Mouse (Mus musculus) limb, embryonic 13.5 days (tissue): Measurements from ENCODE around the gene Slc25a16. TPM values are rescaled to one million over a fixed set of nuclear protein-coding genes. Genes with fewer than 3 reads are reported as not detected.
"Not testable (repeated sequence)": the region's sequence is repeated elsewhere in the genome, so short reads cannot be mapped to it uniquely, and the experiment has no call there.

Experiments
- ATAC-seq: fragments of 200-750 bp; cut with Nextera tagmentation; 2 replicates; pipeline ENCODE4 v1.8.0; 2017; ENCODE audit warnings: low read depth, moderate number of reproducible peaks, moderate TSS enrichment; ENCODE audit not compliant: low FRiP score
- H3K27ac ChIP-seq: fragments of 300-500 bp; sonication (generic); 2 replicates; pipeline ENCODE4 v1.5.1; 2015; ENCODE audit warnings: inconsistent platforms, mild to moderate bottlenecking, moderate library complexity
- H3K27me3 ChIP-seq: fragments of 300-500 bp; sonication (generic); 2 replicates; pipeline ENCODE4 v1.6.1; 2015; ENCODE audit warnings: mild to moderate bottlenecking, inconsistent platforms
- H3K36me3 ChIP-seq: fragments of 300-500 bp; sonication (generic); 2 replicates; pipeline ENCODE4 v1.6.1; 2015; ENCODE audit warnings: inconsistent platforms, mild to moderate bottlenecking, moderate library complexity
- H3K4me1 ChIP-seq: fragments of 300-500 bp; sonication (generic); 2 replicates; pipeline ENCODE4 v1.6.1; 2015; ENCODE audit warnings: inconsistent platforms
- H3K4me2 ChIP-seq: fragments of 300-500 bp; sonication (generic); replicated peaks from 2 replicates; pipeline ENCODE4 v1.6.1; 2015; ENCODE audit warnings: inconsistent platforms, mild to moderate bottlenecking, moderate library complexity
- H3K4me3 ChIP-seq: fragments of 300-500 bp; sonication (generic); 2 replicates; pipeline ENCODE4 v1.5.1; 2015; ENCODE audit warnings: moderate library complexity, mild to moderate bottlenecking, inconsistent platforms
- H3K9ac ChIP-seq: fragments of 300-500 bp; sonication (generic); 2 replicates; pipeline ENCODE4 v1.6.1; 2015; ENCODE audit warnings: mild to moderate bottlenecking, inconsistent platforms
- H3K9me3 ChIP-seq: fragments of 300-500 bp; sonication (generic); 2 replicates; pipeline ENCODE4 v1.6.1; 2016; ENCODE audit warnings: inconsistent platforms
- WGBS: fragments of 180-500 bp; shearing (Covaris S2); methylation state at CpG from one replicate; pipeline ENCODE4 v1.1.7; 2015; 5-methylcytosine and 5-hydroxymethylcytosine counted together
- polyA plus RNA-seq: library from polyadenylated mRNA; unstranded; fragments of >200 nt; fragmentation: Nextera tagmentation; extraction: Ambion mirVana; gene quantifications from 2 replicates; pipeline ENCODE4 v1.2.1, GENCODE M21; 2015

The Slc25a16 gene
- polyA plus RNA-seq, 1 experiment from 2014 or later: 12.0 TPM

- H3K9me3 ChIP-seq: no peaks in the 10 kb centered on the region
- no peak overlapping the region for H3K4me3 ChIP-seq
- no peak overlapping the region for H3K27ac ChIP-seq
- 21% methylated on average over 4 of the region's 4 CpGs for WGBS
- no peaks in the 10 kb centered on the region for H3K36me3 ChIP-seq
- no peak for ATAC-seq
- H3K4me1 ChIP-seq: no peaks in the 10 kb centered on the region
- H3K27me3 ChIP-seq: no peaks in the 10 kb centered on the region
- no peak overlapping the region for H3K9ac ChIP-seq
- H3K4me2 ChIP-seq: no peak overlapping the region
Measured at GRCm38 (mm10) chr10:62892549-62893232, 27.7 kb upstream of the Slc25a16 start.

- Histone ChIP-seq H3K36me3 (no peaks in the 10 kb centered on the region), H3K9me3 (no peaks in the 10 kb centered on the region), H3K4me3 (no peak overlapping the region), H3K27ac (no peak overlapping the region), H3K27me3 (no peaks in the 10 kb centered on the region), H3K9ac (no peak overlapping the region), H3K4me1 (no peaks in the 10 kb centered on the region), H3K4me2 (no peak overlapping the region)
- WGBS: 68% methylated on average over 6 of the region's 6 CpGs
- ATAC-seq: no peak
Measured at GRCm38 (mm10) chr10:62893356-62893884, 27.0 kb upstream of the Slc25a16 start.

GRCm38 (mm10) chr10:62894447-62894846 lies 26.0 kb upstream of the Slc25a16 start:
- Histone ChIP-seq H3K27ac (no peak overlapping the region), H3K9me3 (no peaks in the 10 kb centered on the region), H3K36me3 (no peaks in the 10 kb centered on the region), H3K4me2 (no peak overlapping the region), H3K4me3 (no peak overlapping the region), H3K4me1 (no peaks in the 10 kb centered on the region), H3K27me3 (no peaks in the 10 kb centered on the region), H3K9ac (no peak overlapping the region)
- ATAC-seq: no peak
- WGBS: 79% methylated on average over 3 of the region's 3 CpGs

GRCm38 (mm10) chr10:62895386-62895785 lies 25.0 kb upstream of the Slc25a16 start:
- H3K36me3 ChIP-seq: no peaks in the 10 kb centered on the region
- no peaks in the 10 kb centered on the region for H3K4me1 ChIP-seq
- H3K27ac ChIP-seq: no peak overlapping the region
- no peaks in the 10 kb centered on the region for H3K27me3 ChIP-seq
- H3K9me3 ChIP-seq: no peaks in the 10 kb centered on the region
- H3K9ac ChIP-seq: no peak overlapping the region
- 76% methylated on average over 6 of the region's 6 CpGs for WGBS
- no peak for ATAC-seq
- no peak overlapping the region for H3K4me2 ChIP-seq
- no peak overlapping the region for H3K4me3 ChIP-seq

GRCm38 (mm10) chr10:62896035-62896434 lies 24.4 kb upstream of the Slc25a16 start:
- Histone ChIP-seq H3K4me2 (no peak overlapping the region), H3K4me3 (no peak overlapping the region), H3K27ac (no peak overlapping the region), H3K27me3 (no peaks in the 10 kb centered on the region), H3K36me3 (no peaks in the 10 kb centered on the region), H3K4me1 (no peaks in the 10 kb centered on the region), H3K9me3 (no peaks in the 10 kb centered on the region), H3K9ac (no peak overlapping the region)
- 70% methylated on average over 4 of the region's 4 CpGs for WGBS
- ATAC-seq: no peak

DNA sequence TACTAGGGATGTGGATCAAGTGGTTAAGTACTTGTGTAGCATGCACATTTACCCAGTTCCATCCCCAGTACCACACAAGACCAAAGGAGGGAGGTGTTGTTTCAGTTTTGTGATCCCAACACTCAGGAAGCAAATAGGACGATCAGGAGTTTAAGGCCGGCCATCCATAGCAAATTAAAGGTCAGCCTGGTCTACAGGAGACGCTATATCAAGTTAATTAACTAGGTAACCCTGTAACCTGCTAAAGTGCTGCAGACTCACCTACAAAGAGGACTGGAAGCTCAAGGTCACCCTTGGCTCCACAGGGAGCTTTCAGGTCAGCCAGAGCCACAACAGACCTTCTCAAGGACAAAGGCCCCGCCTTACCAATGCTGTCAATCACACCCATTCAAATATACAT lies 23.7 kb upstream of the Slc25a16 start:
- no peak for ATAC-seq
- Histone ChIP-seq H3K9ac (no peak overlapping the region), H3K4me2 (no peak overlapping the region), H3K27ac (no peak overlapping the region), H3K27me3 (no peaks in the 10 kb centered on the region), H3K4me3 (no peak overlapping the region), H3K36me3 (no peaks in the 10 kb centered on the region), H3K4me1 (no peaks in the 10 kb centered on the region), H3K9me3 (no peaks in the 10 kb centered on the region)
- WGBS: 58% methylated on average over 4 of the region's 4 CpGs

- Histone ChIP-seq H3K4me3 (no peak overlapping the region), H3K9me3 (no peaks in the 10 kb centered on the region), H3K36me3 (no peaks in the 10 kb centered on the region), H3K4me1 (no peaks in the 10 kb centered on the region), H3K4me2 (no peak overlapping the region), H3K9ac (no peak overlapping the region), H3K27ac (no peak overlapping the region), H3K27me3 (no peaks in the 10 kb centered on the region)
- no peak for ATAC-seq
- WGBS: 92% methylated on average over 3 of the region's 3 CpGs
Measured at GRCm38 (mm10) chr10:62897437-62897836, 23.0 kb upstream of the Slc25a16 start.

DNA sequence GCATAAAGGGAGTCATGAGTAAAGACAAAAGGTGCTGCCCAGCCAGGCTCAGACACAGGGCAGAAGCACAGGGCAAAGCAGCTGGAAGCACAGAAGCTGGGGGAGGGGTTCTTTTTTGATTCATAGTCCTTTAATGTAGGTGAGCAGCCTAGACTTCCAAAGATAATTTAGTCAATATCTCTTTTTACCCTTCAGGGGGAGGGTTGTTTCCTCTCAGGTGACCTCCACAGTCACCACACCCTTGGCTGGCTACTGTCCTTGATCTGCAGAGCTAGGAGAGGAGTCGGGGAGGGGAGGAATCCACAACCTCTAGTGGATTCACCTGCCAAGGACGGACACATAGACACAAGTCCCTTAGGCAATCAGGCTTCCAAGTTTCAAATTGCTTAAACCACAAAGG lies 22.4 kb upstream of the Slc25a16 start:
- no peaks in the 10 kb centered on the region for H3K4me1 ChIP-seq
- ATAC-seq: no peak
- no peak overlapping the region for H3K4me2 ChIP-seq
- no peaks in the 10 kb centered on the region for H3K36me3 ChIP-seq
- WGBS: 83% methylated on average over 2 of the region's 2 CpGs
- no peaks in the 10 kb centered on the region for H3K9me3 ChIP-seq
- H3K27me3 ChIP-seq: no peaks in the 10 kb centered on the region
- H3K4me3 ChIP-seq: no peak overlapping the region
- no peak overlapping the region for H3K9ac ChIP-seq
- no peak overlapping the region for H3K27ac ChIP-seq

DNA sequence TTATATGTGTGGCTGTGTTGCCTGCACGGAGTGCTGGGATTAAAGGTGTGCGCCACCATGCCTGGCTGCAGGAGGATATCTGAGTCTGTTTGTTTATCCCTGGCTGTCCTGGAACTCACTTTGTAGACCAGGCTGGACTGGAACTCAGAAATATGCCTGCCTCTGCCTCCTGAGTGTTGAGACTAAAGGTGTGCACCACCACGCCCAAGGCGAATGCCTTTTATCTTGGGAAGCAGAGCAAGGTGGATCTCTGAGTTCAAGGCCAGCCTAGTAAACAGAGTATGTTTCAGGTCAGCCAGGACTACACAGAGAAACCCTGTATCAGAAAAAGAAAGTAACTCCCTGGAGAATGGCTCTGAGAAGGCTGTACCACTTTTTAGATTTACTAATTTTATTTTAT lies 20.3 kb upstream of the Slc25a16 start:
- no peak overlapping the region for H3K4me3 ChIP-seq
- no peaks in the 10 kb centered on the region for H3K36me3 ChIP-seq
- H3K27ac ChIP-seq: no peak overlapping the region
- H3K9ac ChIP-seq: no peak overlapping the region
- H3K27me3 ChIP-seq: no peaks in the 10 kb centered on the region
- WGBS: 94% methylated on average over 4 of the region's 4 CpGs
- no peaks in the 10 kb centered on the region for H3K9me3 ChIP-seq
- H3K4me1 ChIP-seq: no peaks in the 10 kb centered on the region
- ATAC-seq: no peak
- no peak overlapping the region for H3K4me2 ChIP-seq

DNA sequence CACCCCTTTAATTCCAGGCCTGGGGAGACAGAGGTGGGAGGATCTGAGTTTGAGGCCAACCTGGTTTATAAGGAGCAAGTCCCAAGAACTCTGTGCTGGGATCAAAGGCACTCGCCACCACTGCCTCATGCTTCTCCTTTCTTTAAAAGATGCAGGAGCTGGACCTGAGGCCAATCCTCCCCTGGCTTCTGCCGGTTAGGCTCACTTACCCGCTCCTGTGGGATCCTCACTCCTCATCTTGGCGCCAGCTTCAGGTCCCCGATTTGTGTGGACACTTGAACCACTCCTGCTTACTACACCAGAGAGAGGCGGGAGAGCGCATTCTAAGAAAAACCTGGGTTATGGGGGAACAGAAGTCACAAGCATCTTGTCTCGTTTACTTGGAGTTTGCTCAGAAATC lies 18.6 kb upstream of the Slc25a16 start:
- ATAC-seq: no peak
- 33% methylated on average over 8 of the region's 8 CpGs for WGBS
- H3K27ac ChIP-seq: no peak overlapping the region

DNA sequence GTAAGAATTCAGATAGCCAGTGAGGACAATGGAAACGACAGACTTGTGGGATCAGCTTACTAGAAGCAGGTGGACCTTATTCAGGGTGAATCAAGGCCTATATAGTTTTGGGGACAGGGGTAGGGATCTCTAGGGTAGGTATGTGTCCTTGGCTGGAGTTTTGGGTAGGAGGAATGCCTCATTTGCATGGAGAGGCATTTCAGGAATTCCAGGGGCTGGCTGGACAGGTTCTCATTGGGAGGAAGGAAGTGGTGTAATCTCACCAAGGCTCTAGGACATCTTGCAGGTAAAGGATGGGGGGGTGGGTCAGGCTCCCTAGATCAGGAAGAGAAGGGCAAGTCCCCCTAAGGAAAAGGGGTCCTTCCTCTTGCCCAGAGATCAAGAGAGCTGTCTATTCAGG lies 17.6 kb upstream of the Slc25a16 start:
- Histone ChIP-seq H3K4me2 (no peak overlapping the region), H3K4me3 (no peak overlapping the region), H3K9ac (no peak overlapping the region), H3K4me1 (no peaks in the 10 kb centered on the region), H3K27ac (no peak overlapping the region), H3K36me3 (no peaks in the 10 kb centered on the region), H3K9me3 (0 out of 2 replicates have a peak, but pooled peaks cover 2% of the 10 kb centered on the region), H3K27me3 (no peaks in the 10 kb centered on the region)
- ATAC-seq: no peak
- 60% methylated on average over 1 of the region's 1 CpGs for WGBS

More for the DNA sequence above, 18.6 kb upstream of the Slc25a16 start:
- H3K4me2 ChIP-seq: no peak overlapping the region
- no peak overlapping the region for H3K4me3 ChIP-seq
- no peaks in the 10 kb centered on the region for H3K27me3 ChIP-seq
- H3K4me1 ChIP-seq: no peaks in the 10 kb centered on the region
- no peaks in the 10 kb centered on the region for H3K9me3 ChIP-seq
- no peaks in the 10 kb centered on the region for H3K36me3 ChIP-seq
- no peak overlapping the region for H3K9ac ChIP-seq

GRCm38 (mm10) chr10:62906336-62906735 lies 14.1 kb upstream of the Slc25a16 start:
- H3K36me3 ChIP-seq: no peaks in the 10 kb centered on the region
- H3K27ac ChIP-seq: no peak overlapping the region
- H3K9ac ChIP-seq: no peak overlapping the region
- no peak for ATAC-seq
- no peak overlapping the region for H3K4me2 ChIP-seq
- no peaks in the 10 kb centered on the region for H3K4me1 ChIP-seq
- 93% methylated on average over 7 of the region's 7 CpGs for WGBS
- no peaks in the 10 kb centered on the region for H3K27me3 ChIP-seq
- 0 out of 2 replicates have a peak, but pooled peaks cover 2% of the 10 kb centered on the region for H3K9me3 ChIP-seq
- H3K4me3 ChIP-seq: no peak overlapping the region

DNA sequence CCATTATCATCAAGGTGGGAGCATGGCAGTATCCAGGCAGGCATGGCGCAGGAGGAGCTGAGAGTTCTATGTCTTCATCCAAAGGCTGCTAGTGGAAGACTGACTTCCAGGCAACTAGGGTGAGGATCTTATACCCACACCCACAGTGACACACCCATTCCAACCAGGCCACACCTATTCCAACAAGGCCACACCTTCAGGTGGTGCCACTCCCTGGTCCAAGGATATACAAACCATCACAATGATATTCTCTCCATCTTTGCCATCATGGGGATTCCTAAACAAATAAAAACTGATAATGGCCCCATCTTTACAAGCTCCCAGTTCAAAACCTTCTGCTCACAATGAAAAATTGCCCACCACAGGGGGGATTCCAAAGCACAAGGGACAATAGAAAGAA lies 11.5 kb upstream of the Slc25a16 start, which contains the start of gene Tet1:
Tet1 (minus strand) TSS at position 101 of the 400 bp plus-strand sequence.
- H3K9me3 ChIP-seq, H3K4me2 ChIP-seq, H3K4me3 ChIP-seq, H3K36me3 ChIP-seq, ATAC-seq, H3K27me3 ChIP-seq, H3K9ac ChIP-seq, H3K27ac ChIP-seq, H3K4me1 ChIP-seq: not testable (repeated sequence)
- no CpG with 5 or more reads among the region's 1 CpGs for WGBS
